Mouse (Mus musculus): ENCODE measurements around the gene Otub2. TPM values are rescaled to one million over a fixed set of nuclear protein-coding genes. Genes with fewer than 3 reads are reported as not detected.

The Otub2 gene
- polyA plus RNA-seq, 1 experiment from 2014 or later, result 12.2 TPM

GRCm38 (mm10) chr12:103404131-103404530 is 15.6 kb downstream of the Otub2 start:
- no peak overlapping the region for H3K4me2 ChIP-seq (ENCODE audit: low read depth, low read length)
- 90% methylated on average over 18 of the region's 18 CpGs for WGBS
- H3K9me3 ChIP-seq (replicated peaks; ENCODE audit: control insufficient read depth, low read length), result no peaks in the 10 kb centered on the region
- no peak overlapping the region for H3K4me3 ChIP-seq (ENCODE audit: low read depth, low read length)
- H3K4me1 ChIP-seq (ENCODE audit: control insufficient read depth, insufficient read depth, low read length), result no peaks in the 10 kb centered on the region
- H3K36me3 ChIP-seq (replicated peaks; ENCODE audit: control insufficient read depth, insufficient read depth, low read depth, low read length), result no peaks in the 10 kb centered on the region; the same call in 1 of the 2 replicates
- H3K27ac ChIP-seq (replicated peaks; ENCODE audit: low read depth, low read length), result no peak overlapping the region
- no peak overlapping the region for H3K9ac ChIP-seq (replicated peaks; ENCODE audit: low read length)
- DNase-seq (ENCODE audit: low spot score), result no peak
- ATAC-seq (replicated peaks; ENCODE audit: insufficient number of reproducible peaks, low FRiP score, low TSS enrichment, low read depth), result no peak
- H3K27me3 ChIP-seq (ENCODE audit: control insufficient read depth, insufficient read depth, low read length), result no peaks in the 10 kb centered on the region

DNA sequence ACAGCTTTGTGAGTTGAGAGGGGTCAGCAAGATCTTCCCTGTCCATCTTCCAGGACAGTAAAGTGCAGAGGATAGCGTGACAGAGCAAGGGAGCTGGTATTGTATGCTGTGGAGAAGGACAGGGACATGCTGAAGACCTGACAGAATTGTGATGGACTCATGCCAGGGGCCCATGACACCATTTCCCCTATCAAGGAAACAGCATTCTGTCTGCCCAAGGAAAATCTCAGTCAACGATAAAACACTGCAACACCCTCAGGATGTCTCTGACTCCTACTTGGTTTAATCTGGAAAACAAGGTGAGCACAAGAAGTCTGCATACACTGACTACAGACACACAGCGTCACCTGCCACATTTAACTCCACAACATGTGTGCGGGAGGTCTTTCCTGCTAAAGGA is 19.2 kb downstream of the Otub2 start, which contains the start of gene 9330161L09Rik:
9330161L09Rik (minus strand) TSS at position 101 of the 400 bp plus-strand sequence.
- H3K27ac ChIP-seq (replicated peaks; ENCODE audit: low read depth, low read length), result no peak within 1 kb of the TSS
- H3K4me2 ChIP-seq (ENCODE audit: low read depth, low read length), result no peak within 1 kb of the TSS
- DNase-seq (ENCODE audit: low spot score) (no peak), ATAC-seq (replicated peaks; ENCODE audit: insufficient number of reproducible peaks, low FRiP score, low TSS enrichment, low read depth) (no peak)
- H3K9ac ChIP-seq (replicated peaks; ENCODE audit: low read length), result no peak within 1 kb of the TSS
- H3K9me3 ChIP-seq (replicated peaks; ENCODE audit: control insufficient read depth, low read length), result no peaks in the 10 kb centered on the region
- H3K4me3 ChIP-seq (ENCODE audit: low read depth, low read length), result no peak within 1 kb of the TSS
- H3K27me3 ChIP-seq (ENCODE audit: control insufficient read depth, insufficient read depth, low read length), result no peaks in the 10 kb centered on the region
- H3K36me3 ChIP-seq (replicated peaks; ENCODE audit: control insufficient read depth, insufficient read depth, low read depth, low read length), result peaks cover 3% of the 10 kb centered on the region
- 96% methylated on average over 4 of the region's 4 CpGs for WGBS
- no peaks in the 10 kb centered on the region for H3K4me1 ChIP-seq (ENCODE audit: control insufficient read depth, insufficient read depth, low read length)

GRCm38 (mm10) chr12:103408144-103408543 is 19.7 kb downstream of the Otub2 start:
- Histone ChIP-seq H3K27ac (replicated peaks; ENCODE audit: low read depth, low read length) (no peak overlapping the region), H3K27me3 (ENCODE audit: control insufficient read depth, insufficient read depth, low read length) (no peaks in the 10 kb centered on the region), H3K9me3 (replicated peaks; ENCODE audit: control insufficient read depth, low read length) (no peaks in the 10 kb centered on the region), H3K9ac (replicated peaks; ENCODE audit: low read length) (no peak overlapping the region), H3K4me2 (ENCODE audit: low read depth, low read length) (no peak overlapping the region), H3K4me3 (ENCODE audit: low read depth, low read length) (no peak overlapping the region), H3K36me3 (replicated peaks; ENCODE audit: control insufficient read depth, insufficient read depth, low read depth, low read length) (peaks cover 3% of the 10 kb centered on the region), H3K4me1 (ENCODE audit: control insufficient read depth, insufficient read depth, low read length) (no peaks in the 10 kb centered on the region)
- 94% methylated on average over 10 of the region's 10 CpGs for WGBS
- ATAC-seq (replicated peaks; ENCODE audit: insufficient number of reproducible peaks, low FRiP score, low TSS enrichment, low read depth), result no peak
- no peak for DNase-seq (ENCODE audit: low spot score)

DNA sequence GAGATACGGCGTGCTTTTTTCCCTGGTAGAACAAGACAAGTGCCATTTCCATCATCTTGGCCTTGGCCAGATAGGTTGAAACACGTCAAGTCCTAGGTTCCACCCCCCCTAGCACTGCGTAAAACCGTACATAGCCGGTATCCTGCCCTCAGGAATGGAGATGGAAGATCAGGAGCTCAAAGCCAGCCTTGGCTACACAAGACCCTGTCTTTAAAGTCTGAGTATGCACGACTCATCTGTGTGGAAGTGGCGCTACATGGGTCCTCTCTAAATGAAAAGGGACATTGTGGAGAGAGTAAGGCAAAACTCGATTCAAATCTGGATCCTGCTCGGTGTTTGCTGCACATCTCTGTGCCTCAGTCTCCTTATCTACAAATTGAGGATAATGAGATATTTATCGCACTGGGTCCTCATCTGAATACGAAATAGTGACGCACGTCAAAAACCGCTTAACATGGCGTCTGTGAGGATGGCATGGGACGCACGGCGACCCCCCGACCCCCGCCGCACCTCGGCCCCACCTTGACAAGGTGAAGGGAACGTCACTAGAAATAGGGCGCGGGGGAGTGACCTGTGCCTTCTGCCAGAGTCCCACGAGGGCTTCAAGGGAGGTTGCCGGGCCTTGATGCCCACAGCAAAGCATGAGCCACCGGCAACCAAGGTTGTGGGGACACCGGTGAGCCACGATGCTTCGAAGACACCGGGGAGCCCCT is 36.7 kb downstream of the Otub2 start:
- 10% methylated on average over 33 of the region's 33 CpGs for WGBS
- H3K36me3 ChIP-seq (replicated peaks; ENCODE audit: control insufficient read depth, insufficient read depth, low read depth, low read length), result no peaks in the 10 kb centered on the region; the same call in 1 of the 2 replicates
- no peaks in the 10 kb centered on the region for H3K27me3 ChIP-seq (ENCODE audit: control insufficient read depth, insufficient read depth, low read length)
- no peaks in the 10 kb centered on the region for H3K9me3 ChIP-seq (replicated peaks; ENCODE audit: control insufficient read depth, low read length)
- H3K9ac ChIP-seq (replicated peaks; ENCODE audit: low read length), result peak overlapping the region; percentile 86
- ATAC-seq (replicated peaks; ENCODE audit: insufficient number of reproducible peaks, low FRiP score, low TSS enrichment, low read depth) (no peak; the same call in 1 of the 2 replicates), DNase-seq (ENCODE audit: low spot score) (no peak)
- H3K4me1 ChIP-seq (ENCODE audit: control insufficient read depth, insufficient read depth, low read length), result no peaks in the 10 kb centered on the region
- H3K4me2 ChIP-seq (ENCODE audit: low read depth, low read length), result peak overlapping the region; percentile 67
- H3K4me3 ChIP-seq (ENCODE audit: low read depth, low read length), result peak overlapping the region; percentile 96
- no peak overlapping the region for H3K27ac ChIP-seq (replicated peaks; ENCODE audit: low read depth, low read length)

GRCm38 (mm10) chr12:103425729-103426470 is 37.4 kb downstream of the Otub2 start, which contains the start of gene Ddx24:
Gene Ddx24 (minus strand): TSS chr12:103425830.
- Histone ChIP-seq H3K9me3 (replicated peaks; ENCODE audit: control insufficient read depth, low read length) (no peaks in the 10 kb centered on the region), H3K4me3 (ENCODE audit: low read depth, low read length) (peak within 1 kb of the TSS; percentile 96), H3K9ac (replicated peaks; ENCODE audit: low read length) (peak within 1 kb of the TSS; percentile 86), H3K4me2 (ENCODE audit: low read depth, low read length) (peak within 1 kb of the TSS; percentile 67), H3K36me3 (replicated peaks; ENCODE audit: control insufficient read depth, insufficient read depth, low read depth, low read length) (no peaks in the 10 kb centered on the region; the same call in 1 of the 2 replicates), H3K27me3 (ENCODE audit: control insufficient read depth, insufficient read depth, low read length) (no peaks in the 10 kb centered on the region), H3K27ac (replicated peaks; ENCODE audit: low read depth, low read length) (0 out of 2 replicates have a peak within 1 kb of the TSS, but pooled peaks have one; percentile 8), H3K4me1 (ENCODE audit: control insufficient read depth, insufficient read depth, low read length) (no peaks in the 10 kb centered on the region)
- WGBS, result 2% methylated on average over 33 of the region's 33 CpGs
- DNase-seq (ENCODE audit: low spot score) (peak; percentile 98), ATAC-seq (replicated peaks; ENCODE audit: insufficient number of reproducible peaks, low FRiP score, low TSS enrichment, low read depth) (peak; percentile 100)

- WGBS, result 89% methylated on average over 7 of the region's 7 CpGs
- no peaks in the 10 kb centered on the region for H3K9me3 ChIP-seq (replicated peaks; ENCODE audit: control insufficient read depth, low read length)
- no peaks in the 10 kb centered on the region for H3K4me1 ChIP-seq (ENCODE audit: control insufficient read depth, insufficient read depth, low read length)
- DNase-seq (ENCODE audit: low spot score) (no peak), ATAC-seq (replicated peaks; ENCODE audit: insufficient number of reproducible peaks, low FRiP score, low TSS enrichment, low read depth) (no peak)
- H3K9ac ChIP-seq (replicated peaks; ENCODE audit: low read length), result no peak overlapping the region
- no peak overlapping the region for H3K27ac ChIP-seq (replicated peaks; ENCODE audit: low read depth, low read length)
- H3K4me3 ChIP-seq (ENCODE audit: low read depth, low read length), result no peak overlapping the region
- H3K4me2 ChIP-seq (ENCODE audit: low read depth, low read length), result no peak overlapping the region
- no peaks in the 10 kb centered on the region for H3K27me3 ChIP-seq (ENCODE audit: control insufficient read depth, insufficient read depth, low read length)
- H3K36me3 ChIP-seq (replicated peaks; ENCODE audit: control insufficient read depth, insufficient read depth, low read depth, low read length), result no peaks in the 10 kb centered on the region; the same call in 1 of the 2 replicates
These were observed 38.2 kb downstream of the Otub2 start for GRCm38 (mm10) chr12:103426710-103427109.

- Histone ChIP-seq H3K27me3 (ENCODE audit: control insufficient read depth, insufficient read depth, low read length) (no peaks in the 10 kb centered on the region), H3K4me2 (ENCODE audit: low read depth, low read length) (no peak overlapping the region), H3K9ac (replicated peaks; ENCODE audit: low read length) (no peak overlapping the region), H3K36me3 (replicated peaks; ENCODE audit: control insufficient read depth, insufficient read depth, low read depth, low read length) (no peaks in the 10 kb centered on the region), H3K9me3 (replicated peaks; ENCODE audit: control insufficient read depth, low read length) (no peaks in the 10 kb centered on the region), H3K27ac (replicated peaks; ENCODE audit: low read depth, low read length) (no peak overlapping the region), H3K4me1 (ENCODE audit: control insufficient read depth, insufficient read depth, low read length) (no peaks in the 10 kb centered on the region), H3K4me3 (ENCODE audit: low read depth, low read length) (no peak overlapping the region)
- 80% methylated on average over 2 of the region's 2 CpGs for WGBS
- ATAC-seq (replicated peaks; ENCODE audit: insufficient number of reproducible peaks, low FRiP score, low TSS enrichment, low read depth), result no peak
- DNase-seq (ENCODE audit: low spot score), result no peak
These were observed 44.9 kb downstream of the Otub2 start for GRCm38 (mm10) chr12:103433430-103433829.
